Mouse (Mus musculus) brain, embryonic 14.5 days (tissue): ENCODE data around the gene Bhlha15. TPM values are rescaled to one million over a fixed set of nuclear protein-coding genes. Genes with fewer than 3 reads are reported as not detected.

Experiments
- DNase-seq: peaks from one replicate; pipeline ENCODE4 v3.0.0-alpha.2; 2011; ENCODE audit warnings: low read depth
- CTCF ChIP-seq: fragments of 200-500 bp; IDR thresholded peaks from 2 replicates; pipeline ENCODE4 v1.5.1; 2012; ENCODE audit warnings: inconsistent platforms, mild to moderate bottlenecking, moderate library complexity, borderline replicate concordance; ENCODE audit not compliant: insufficient read depth, insufficient read length; ENCODE audit errors: extremely low read depth
- POLR2A ChIP-seq: fragments of 200-500 bp; IDR thresholded peaks from 2 replicates; pipeline ENCODE4 v1.6.1; 2012; ENCODE audit warnings: mild to moderate bottlenecking, inconsistent platforms, borderline replicate concordance; ENCODE audit not compliant: poor library complexity, insufficient read depth, insufficient read length, severe bottlenecking; ENCODE audit errors: extremely low read depth
- polyA plus RNA-seq: library from polyadenylated mRNA; depleted of rRNA; stranded (reverse); fragments of >200 nt; gene quantifications from 2 replicates; pipeline ENCODE4 v1.2.3, GENCODE M21; 2012

Gene Bhlha15
- polyA plus RNA-seq, 1 experiment = 0.11 TPM

DNA sequence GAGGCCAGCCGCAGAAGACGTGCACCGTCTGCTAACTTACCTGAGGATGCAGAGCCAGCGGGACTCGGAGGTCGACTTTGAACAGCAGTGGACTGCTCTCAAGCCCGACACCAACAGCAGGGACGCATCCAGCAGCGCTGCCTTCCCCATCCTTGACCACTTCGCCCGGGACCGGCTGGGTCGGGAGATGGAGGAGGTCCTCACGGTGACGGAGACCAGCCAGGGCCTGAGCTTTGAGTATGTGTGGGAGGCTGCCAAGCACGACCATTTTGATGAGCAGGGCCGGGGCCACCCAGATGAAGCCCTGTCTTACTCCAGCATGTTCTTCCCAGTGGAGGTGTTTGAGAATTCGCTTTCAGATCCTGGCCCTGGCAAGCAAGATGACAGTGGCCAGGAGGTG lies 16.4 kb upstream of the Bhlha15 start:
- TF ChIP-seq POLR2A (no peak), CTCF (no peak)

GRCm38 (mm10) chr5:144178216-144178615 lies 11.9 kb upstream of the Bhlha15 start:
- no peak for DNase-seq
- no peak for TF ChIP-seq CTCF
- TF ChIP-seq POLR2A = no peak

More for the DNA sequence above, 16.4 kb upstream of the Bhlha15 start:
- no peak for DNase-seq

- TF ChIP-seq POLR2A (no peak), CTCF (no peak)
These were observed 8.8 kb upstream of the Bhlha15 start for GRCm38 (mm10) chr5:144181249-144181648.

GRCm38 (mm10) chr5:144182542-144183247 lies 7.4 kb upstream of the Bhlha15 start:
- DNase-seq = no peak
- TF ChIP-seq CTCF (no peak), POLR2A (no peak)

More at GRCm38 (mm10) chr5:144181249-144181648, 8.8 kb upstream of the Bhlha15 start:
- DNase-seq = no peak

DNA sequence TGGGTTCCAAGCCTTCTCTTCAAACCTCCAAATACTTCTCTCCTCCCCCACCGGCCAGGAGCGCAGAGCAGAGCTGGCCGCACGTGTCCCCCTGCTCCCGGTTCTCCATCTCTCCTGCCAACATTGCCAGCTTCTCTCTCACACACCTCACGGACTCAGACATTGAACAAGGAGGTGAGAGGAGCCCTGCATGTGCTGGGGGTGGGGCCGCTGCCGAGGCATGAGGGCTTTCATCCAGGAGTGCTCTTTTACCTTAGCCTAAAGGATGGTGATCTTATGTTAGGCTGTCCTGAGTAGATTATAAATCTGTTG lies 6.9 kb upstream of the Bhlha15 start:
- no peak for DNase-seq
- no peak for TF ChIP-seq CTCF
- no peak for TF ChIP-seq POLR2A

DNA sequence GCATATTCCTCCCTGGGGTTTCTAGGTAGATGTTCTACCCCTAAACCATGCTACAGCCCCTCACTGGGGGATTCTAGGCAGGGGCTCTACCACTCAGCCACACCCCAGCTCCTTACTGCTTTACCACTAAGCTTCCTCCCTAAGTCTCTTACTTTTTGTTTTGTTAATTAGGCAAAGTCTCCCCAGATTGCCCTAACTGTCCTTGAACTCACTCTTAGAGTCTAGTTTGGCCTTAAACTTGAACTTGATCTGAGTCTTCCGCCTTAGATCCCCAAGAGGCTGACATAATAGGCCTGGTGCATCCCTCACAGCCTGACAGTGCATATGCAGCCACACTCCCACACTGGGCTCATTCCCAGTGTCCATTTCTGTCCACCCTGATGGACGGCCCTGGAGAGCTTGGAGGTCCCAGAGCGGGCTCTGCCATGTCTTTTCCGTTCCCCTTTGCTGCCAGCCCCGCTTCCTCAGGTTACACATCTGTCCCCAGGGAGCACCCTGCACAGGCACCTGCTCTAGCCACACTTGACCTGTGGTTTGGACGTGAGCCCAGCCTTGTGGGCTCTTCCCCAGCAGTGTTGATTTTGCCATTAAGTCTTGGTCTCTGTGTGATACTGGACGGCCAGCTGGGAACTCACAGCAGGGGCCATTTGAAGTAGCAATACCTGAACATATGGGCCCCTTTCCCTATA lies 6.3 kb upstream of the Bhlha15 start:
- TF ChIP-seq POLR2A (no peak), CTCF (no peak)

DNA sequence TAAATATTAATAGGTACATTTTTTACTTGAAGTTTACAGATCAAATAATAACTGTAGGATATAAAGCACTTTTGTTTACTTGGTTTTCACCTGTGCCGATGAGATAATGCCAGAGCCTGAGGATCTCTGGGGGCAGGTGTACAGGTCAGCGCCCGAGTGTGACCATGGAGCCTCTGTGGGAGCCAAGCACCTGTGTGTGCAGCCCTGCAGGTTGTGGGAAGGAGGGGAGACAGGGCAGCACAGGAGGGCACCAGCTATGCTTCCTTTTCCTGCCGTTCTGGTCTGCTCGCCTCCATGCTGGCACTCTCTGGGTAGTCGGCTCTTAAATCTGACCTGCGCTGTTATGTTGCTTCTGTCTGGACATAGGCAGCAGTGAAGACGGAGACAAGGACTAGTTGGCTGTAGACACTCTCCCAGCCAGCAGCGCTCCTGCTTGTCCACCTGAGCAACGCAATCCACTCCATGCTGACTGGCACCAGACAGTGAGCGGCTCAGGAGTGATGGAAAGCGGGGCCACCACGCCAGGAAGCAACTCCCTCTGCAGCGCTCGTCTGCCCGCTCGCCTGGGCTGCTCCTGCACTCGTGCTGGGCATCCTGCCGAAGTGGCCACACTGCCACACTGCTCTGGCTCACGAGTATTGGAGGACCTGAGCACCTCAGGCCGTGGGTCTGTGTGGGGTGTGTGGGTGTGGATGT lies 5.6 kb upstream of the Bhlha15 start:
- TF ChIP-seq POLR2A (no peak), CTCF (no peak)

More for the DNA sequence above, 6.3 kb upstream of the Bhlha15 start:
- DNase-seq = no peak

DNA sequence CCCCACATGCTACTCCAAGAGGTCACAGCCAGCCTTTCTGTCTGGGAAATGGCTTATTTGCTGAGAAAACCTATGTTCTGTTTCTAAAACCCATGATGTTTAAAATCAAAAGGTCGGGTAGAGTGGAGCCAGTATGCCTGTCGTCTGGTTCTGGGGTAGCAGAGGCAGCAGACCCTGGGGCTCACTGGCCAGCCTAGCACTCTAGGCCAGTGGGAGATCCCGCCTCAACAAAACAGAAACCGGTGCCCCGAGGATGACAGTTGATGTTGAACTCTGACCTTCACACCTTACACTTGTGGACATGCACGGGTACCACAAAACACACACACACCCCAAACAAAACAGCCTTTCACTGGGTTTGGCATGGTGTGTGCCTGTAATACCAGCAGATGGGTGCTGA lies 1.7 kb upstream of the Bhlha15 start:
- TF ChIP-seq POLR2A = no peak
- no peak for TF ChIP-seq CTCF
- DNase-seq = no peak

More for the DNA sequence above, 5.6 kb upstream of the Bhlha15 start:
- no peak for DNase-seq

GRCm38 (mm10) chr5:144189327-144189726 lies 759 bp upstream of the Bhlha15 start:
- TF ChIP-seq CTCF (no peak), POLR2A (no peak)
- no peak for DNase-seq

GRCm38 (mm10) chr5:144191026-144191425 lies 940 bp downstream of the Bhlha15 start:
- DNase-seq = no peak
- TF ChIP-seq POLR2A (no peak), CTCF (no peak)

GRCm38 (mm10) chr5:144192673-144193072 lies 2.6 kb downstream of the Bhlha15 start:
- DNase-seq = no peak

More at GRCm38 (mm10) chr5:144192673-144193072, 2.6 kb downstream of the Bhlha15 start:
- TF ChIP-seq CTCF (no peak), POLR2A (no peak)
